Mouse (Mus musculus): ENCODE results near the gene Msx1.

Gene Msx1

GRCm38 (mm10) chr5:37825611-37826445 is 1.4 kb upstream of the Msx1 start:
- DNase-seq: no peak

GRCm38 (mm10) chr5:37825111-37825600 is 773 bp upstream of the Msx1 start:
- no peak for DNase-seq

- DNase-seq: no peak
Measured at GRCm38 (mm10) chr5:37823721-37824460, 492 bp downstream of the Msx1 start.

- no peak for DNase-seq
Measured at GRCm38 (mm10) chr5:37822791-37823720, 1.3 kb downstream of the Msx1 start.

- no peak for DNase-seq
Measured at GRCm38 (mm10) chr5:37822116-37822707, 2.2 kb downstream of the Msx1 start.

GRCm38 (mm10) chr5:37821111-37821601 is 3.2 kb downstream of the Msx1 start:
- DNase-seq: no peak

- DNase-seq: no peak
Measured at GRCm38 (mm10) chr5:37820689-37821088, 3.7 kb downstream of the Msx1 start.

GRCm38 (mm10) chr5:37819971-37820370 is 4.4 kb downstream of the Msx1 start:
- no peak for DNase-seq

GRCm38 (mm10) chr5:37819541-37819940 is 4.8 kb downstream of the Msx1 start:
- no peak for DNase-seq

GRCm38 (mm10) chr5:37818533-37819215 is 5.7 kb downstream of the Msx1 start:
- DNase-seq: no peak

- no peak for DNase-seq
Measured at GRCm38 (mm10) chr5:37817658-37818532, 6.5 kb downstream of the Msx1 start.

- DNase-seq: no peak
Measured at GRCm38 (mm10) chr5:37816907-37817657, 7.3 kb downstream of the Msx1 start.

- DNase-seq: no peak
Measured at GRCm38 (mm10) chr5:37815909-37816308, 8.5 kb downstream of the Msx1 start.

- DNase-seq: no peak
Measured at GRCm38 (mm10) chr5:37814169-37814568, 10.2 kb downstream of the Msx1 start.

- no peak for DNase-seq
Measured at GRCm38 (mm10) chr5:37805291-37805690, 19.1 kb downstream of the Msx1 start.

GRCm38 (mm10) chr5:37804512-37805118 is 19.8 kb downstream of the Msx1 start:
- DNase-seq: no peak

- no peak for DNase-seq
Measured at GRCm38 (mm10) chr5:37797251-37797650, 27.1 kb downstream of the Msx1 start.

GRCm38 (mm10) chr5:37796751-37797150 is 27.6 kb downstream of the Msx1 start:
- DNase-seq: no peak

GRCm38 (mm10) chr5:37795691-37796090 is 28.7 kb downstream of the Msx1 start:
- DNase-seq: no peak
